Mouse (Mus musculus) cortical plate, adult 2 months (tissue): Measurements from ENCODE around the gene Mcur1. TPM values are rescaled to one million over a fixed set of nuclear protein-coding genes. Genes with fewer than 3 reads are reported as not detected.

Experiments used
- H3K27ac ChIP-seq: fragments of 200-500 bp; 2 replicates; pipeline ENCODE4 v1.5.1; 2012; ENCODE audit warnings: low read length, control low read depth, inconsistent platforms; ENCODE audit not compliant: insufficient read depth
- H3K4me1 ChIP-seq: fragments of 200-500 bp; 2 replicates; pipeline ENCODE4 v1.6.1; 2011; ENCODE audit warnings: low read length; ENCODE audit not compliant: control insufficient read depth, insufficient read depth
- H3K4me3 ChIP-seq: fragments of 200-500 bp; 2 replicates; pipeline ENCODE4 v1.5.1; 2011; ENCODE audit warnings: mild to moderate bottlenecking, low read length, control low read depth; ENCODE audit not compliant: insufficient read depth
- CTCF ChIP-seq: fragments of 200-500 bp; IDR thresholded peaks from 2 replicates; pipeline ENCODE4 v1.5.1; 2011; ENCODE audit warnings: mild to moderate bottlenecking, control low read depth, low read length; ENCODE audit not compliant: insufficient read depth; ENCODE audit errors: extremely low read depth
- POLR2A ChIP-seq: fragments of 200-500 bp; IDR thresholded peaks from 2 replicates; pipeline ENCODE4 v1.6.1; 2011; ENCODE audit warnings: mild to moderate bottlenecking, low read length, control low read depth; ENCODE audit not compliant: insufficient read depth; ENCODE audit errors: extremely low read depth
- polyA plus RNA-seq: library from polyadenylated mRNA; depleted of rRNA; stranded (reverse); fragments of >200 nt; gene quantifications from 2 replicates; pipeline ENCODE4 v1.2.3, GENCODE M21; 2012; rRNA removed

Mcur1 gene
- polyA plus RNA-seq, 1 experiment, result 26.1 TPM

- H3K4me1 ChIP-seq, result peaks cover 5% of the 10 kb centered on the region
- no peak overlapping the region for H3K27ac ChIP-seq
- no peak overlapping the region for H3K4me3 ChIP-seq
- no peak for TF ChIP-seq POLR2A
These were observed 61.1 kb downstream of the Mcur1 start for GRCm38 (mm10) chr13:43498849-43499248.

GRCm38 (mm10) chr13:43497769-43498168 is 62.2 kb downstream of the Mcur1 start:
- TF ChIP-seq POLR2A, result no peak
- no peak for TF ChIP-seq CTCF
- H3K4me1 ChIP-seq, result peaks cover 7% of the 10 kb centered on the region

GRCm38 (mm10) chr13:43496660-43497059 is 63.3 kb downstream of the Mcur1 start:
- TF ChIP-seq CTCF, result no peak
- no peak for TF ChIP-seq POLR2A
- Histone ChIP-seq H3K27ac (no peak overlapping the region), H3K4me1 (peaks cover 8% of the 10 kb centered on the region), H3K4me3 (no peak overlapping the region)

More at GRCm38 (mm10) chr13:43497769-43498168, 62.2 kb downstream of the Mcur1 start:
- Histone ChIP-seq H3K27ac (no peak overlapping the region), H3K4me3 (no peak overlapping the region)

GRCm38 (mm10) chr13:43495645-43496044 is 64.3 kb downstream of the Mcur1 start:
- no peak for TF ChIP-seq CTCF
- no peak for TF ChIP-seq POLR2A
- no peak overlapping the region for H3K27ac ChIP-seq
- H3K4me3 ChIP-seq, result no peak overlapping the region
- H3K4me1 ChIP-seq, result peaks cover 8% of the 10 kb centered on the region

GRCm38 (mm10) chr13:43493725-43494124 is 66.3 kb downstream of the Mcur1 start:
- H3K4me3 ChIP-seq, result no peak overlapping the region
- peak overlapping the region; percentile 68 for H3K27ac ChIP-seq
- TF ChIP-seq POLR2A (no peak), CTCF (no peak)
- H3K4me1 ChIP-seq, result peaks cover 8% of the 10 kb centered on the region

GRCm38 (mm10) chr13:43493058-43493481 is 66.9 kb downstream of the Mcur1 start:
- TF ChIP-seq CTCF (no peak), POLR2A (peak; percentile 58; the same call in 1 of the 2 replicates)
- peaks cover 8% of the 10 kb centered on the region for H3K4me1 ChIP-seq
- H3K27ac ChIP-seq, result peak overlapping the region; percentile 46
- no peak overlapping the region for H3K4me3 ChIP-seq

Other genes with a start within 250 kb of the Mcur1 start
- 19.0 and 20.1 TPM in 2 replicates for gene Sirt5, start 194.7 kb downstream of the Mcur1 start, polyA plus RNA-seq
- gene Nol7, start 161.8 kb downstream of the Mcur1 start, polyA plus RNA-seq, result 68.6 and 70.8 TPM in 2 replicates
- gene Ranbp9, start 78.9 kb downstream of the Mcur1 start, polyA plus RNA-seq, result 70.7 and 71.9 TPM in 2 replicates
- 7.3 and 9.1 TPM in 2 replicates for gene Rnf182, start 55.5 kb upstream of the Mcur1 start, polyA plus RNA-seq
- 11.7 and 12.7 TPM in 2 replicates for gene Cd83, start 224.6 kb upstream of the Mcur1 start, polyA plus RNA-seq